Mouse (Mus musculus) layer of hippocampus, adult 2 months (tissue): Measurements from ENCODE around the gene Fbxo11. TPM values are rescaled to one million over a fixed set of nuclear protein-coding genes. Genes with fewer than 3 reads are reported as not detected.
A peak's percentile ranks its signal among the peaks of the same experiment; 100 is the strongest.

Experiments used
- DNase-seq, 2 experiments: peaks; one replicate each; pipeline ENCODE4 v3.0.0; 2022; ENCODE audit warnings: low spot score in 2 of 2
- H3K27ac ChIP-seq: fragments of 200-600 bp; 2 replicates; pipeline ENCODE4 v1.8.1; 2022
- H3K4me3 ChIP-seq: fragments of 200-600 bp; 2 replicates; pipeline ENCODE4 v1.8.1; 2022; ENCODE audit warnings: mild to moderate bottlenecking
- CTCF ChIP-seq: fragments of 200-600 bp; conservative IDR thresholded peaks from 2 replicates; pipeline ENCODE4 v1.8.1; 2022; ENCODE audit warnings: antibody characterized with exemption, mild to moderate bottlenecking, moderate library complexity
- total RNA-seq, 2 experiments: library from RNA; stranded (reverse); gene quantifications; 2 replicates each; pipeline ENCODE4 v1.2.3; 2021

Gene Fbxo11
- total RNA-seq, 2 experiments from 2014 or later = 119 to 121 TPM

- no peak for DNase-seq
- no peak for TF ChIP-seq CTCF
- Histone ChIP-seq H3K4me3 (no peak overlapping the region), H3K27ac (no peak overlapping the region)
Observed at GRCm38 (mm10) chr17:88095517-88096198, 30.6 kb upstream of the Fbxo11 start.

DNA sequence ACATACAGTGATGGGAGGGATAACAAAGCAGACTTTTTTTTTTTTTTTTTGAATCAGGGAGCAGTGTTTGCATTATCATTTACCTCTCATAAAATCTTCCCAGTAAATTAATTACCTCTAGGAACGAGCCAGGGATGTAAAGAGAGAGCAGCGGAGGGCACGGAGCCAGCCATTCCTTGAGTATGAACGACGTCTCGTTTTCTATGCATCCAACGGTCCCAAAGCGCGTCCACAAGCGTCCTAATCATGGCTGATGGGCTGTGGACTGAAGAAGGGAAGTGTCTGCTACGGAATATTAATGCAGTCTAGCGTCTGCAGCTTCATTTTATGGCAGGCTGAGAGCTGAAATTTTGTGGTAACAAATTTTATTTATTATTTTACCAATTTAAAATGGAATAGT is 29.2 kb upstream of the Fbxo11 start:
- TF ChIP-seq CTCF = no peak
- no peak for DNase-seq
- no peak overlapping the region for H3K27ac ChIP-seq
- peak overlapping the region; percentile 6; the same call in 1 of the 2 replicates for H3K4me3 ChIP-seq

DNA sequence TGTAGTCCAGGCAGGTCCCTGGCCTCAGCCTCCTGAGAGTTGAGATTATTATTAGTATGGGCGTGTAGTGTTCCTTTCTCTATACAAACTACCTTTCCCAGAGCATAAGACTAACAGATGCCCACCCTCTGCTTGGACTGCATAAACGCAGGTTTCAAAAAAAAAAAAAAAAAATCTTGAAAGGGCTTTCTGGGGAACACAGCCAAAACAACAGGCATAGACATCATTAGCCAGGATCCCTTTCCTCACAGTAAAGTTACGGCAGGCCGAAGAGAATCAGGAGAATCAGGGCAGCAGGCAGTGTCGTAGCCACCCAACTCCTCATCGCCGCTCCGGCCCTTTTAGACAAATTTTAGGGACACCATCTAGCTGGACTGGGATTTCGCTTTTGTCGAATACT is 28.7 kb upstream of the Fbxo11 start:
- TF ChIP-seq CTCF = no peak
- H3K27ac ChIP-seq = no peak overlapping the region
- DNase-seq = no peak
- peak overlapping the region; percentile 6; the same call in 1 of the 2 replicates for H3K4me3 ChIP-seq

DNA sequence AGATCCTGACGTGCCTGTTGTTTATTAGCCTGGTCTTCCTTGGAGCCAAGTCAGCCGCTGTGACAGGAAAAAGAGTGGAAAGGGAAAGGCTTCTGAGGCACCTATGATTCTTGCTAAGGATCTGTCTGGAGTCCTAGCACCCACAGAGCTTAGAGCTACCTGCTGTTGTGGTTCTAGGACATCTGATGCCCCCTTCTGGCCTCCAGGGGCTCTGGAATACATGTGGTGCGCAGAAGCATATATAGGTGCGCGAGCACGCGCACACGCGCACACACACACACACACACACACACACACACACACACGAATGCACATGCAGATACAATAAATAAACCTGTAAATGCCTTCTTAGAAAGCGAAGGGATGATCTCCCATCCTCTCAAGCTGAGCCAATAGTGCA is 20.9 kb upstream of the Fbxo11 start:
- H3K4me3 ChIP-seq = no peak overlapping the region
- H3K27ac ChIP-seq = no peak overlapping the region
- no peak for DNase-seq
- TF ChIP-seq CTCF = no peak

DNA sequence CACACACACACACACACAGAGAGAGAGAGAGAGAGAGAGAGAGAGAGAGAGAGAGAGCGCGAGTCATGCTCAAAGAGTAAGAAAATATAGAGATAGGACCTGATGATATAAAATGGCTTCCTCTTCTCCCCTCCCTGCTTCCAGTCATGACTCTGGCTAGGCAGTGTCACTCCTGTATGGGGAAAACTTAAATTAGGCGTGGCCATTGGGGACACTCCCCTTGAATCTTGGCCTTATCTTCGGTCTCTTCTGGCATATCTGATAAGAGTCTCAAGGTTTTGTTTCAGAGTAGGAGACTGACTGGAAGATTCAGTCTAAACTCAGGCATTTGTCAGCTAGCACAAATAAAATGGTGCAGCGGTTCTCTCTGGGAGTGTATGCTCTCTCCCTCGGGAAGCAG is 16.4 kb upstream of the Fbxo11 start:
- DNase-seq = no peak
- no peak overlapping the region for H3K4me3 ChIP-seq
- no peak for TF ChIP-seq CTCF
- H3K27ac ChIP-seq = no peak overlapping the region

GRCm38 (mm10) chr17:88079771-88080170 is 14.7 kb upstream of the Fbxo11 start:
- Histone ChIP-seq H3K27ac (no peak overlapping the region), H3K4me3 (no peak overlapping the region)
- no peak for TF ChIP-seq CTCF
- DNase-seq = no peak

GRCm38 (mm10) chr17:88072047-88072446 is 7.0 kb upstream of the Fbxo11 start:
- no peak for TF ChIP-seq CTCF
- no peak overlapping the region for H3K27ac ChIP-seq
- no peak overlapping the region for H3K4me3 ChIP-seq
- DNase-seq = no peak

GRCm38 (mm10) chr17:88068024-88068719 is 3.1 kb upstream of the Fbxo11 start:
- TF ChIP-seq CTCF = peak; percentile 48
- DNase-seq = no peak
- Histone ChIP-seq H3K27ac (no peak overlapping the region), H3K4me3 (no peak overlapping the region)

DNA sequence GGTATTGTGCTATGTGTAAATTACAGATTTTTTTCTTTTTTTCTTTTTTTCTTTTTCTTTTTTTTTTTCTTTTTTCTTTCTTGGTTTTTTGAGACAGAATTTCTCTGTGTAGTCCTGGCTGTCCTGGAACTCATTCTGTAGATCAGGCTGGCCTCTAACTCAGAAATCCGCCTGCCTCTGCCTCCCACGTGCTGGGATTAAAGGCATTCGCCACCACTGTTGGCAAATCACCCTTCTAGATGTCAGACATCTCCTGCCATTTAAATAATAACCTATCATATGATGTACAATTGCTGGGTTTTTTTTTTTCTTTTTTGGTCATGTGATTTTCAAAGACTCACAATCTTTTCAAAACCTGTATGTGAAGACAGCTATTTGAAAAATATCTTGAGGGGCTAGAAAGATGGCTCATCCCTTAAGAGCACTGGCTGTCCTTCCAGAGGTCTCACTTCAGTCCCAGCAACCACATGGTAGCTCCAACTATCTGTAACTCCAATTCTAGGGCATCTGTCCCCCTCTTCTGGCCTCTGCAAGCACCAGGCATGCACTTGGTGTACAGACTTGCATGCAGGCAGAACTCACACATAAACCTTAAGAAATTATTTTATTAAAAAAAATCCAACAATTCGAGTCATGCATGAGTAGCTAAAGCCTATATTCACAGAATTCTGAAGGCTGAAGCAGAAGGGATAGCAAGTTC is 2.3 kb upstream of the Fbxo11 start:
- H3K4me3 ChIP-seq = peak overlapping the region; percentile 75
- no peak overlapping the region for H3K27ac ChIP-seq
- no peak for DNase-seq
- peak; percentile 49 for TF ChIP-seq CTCF

DNA sequence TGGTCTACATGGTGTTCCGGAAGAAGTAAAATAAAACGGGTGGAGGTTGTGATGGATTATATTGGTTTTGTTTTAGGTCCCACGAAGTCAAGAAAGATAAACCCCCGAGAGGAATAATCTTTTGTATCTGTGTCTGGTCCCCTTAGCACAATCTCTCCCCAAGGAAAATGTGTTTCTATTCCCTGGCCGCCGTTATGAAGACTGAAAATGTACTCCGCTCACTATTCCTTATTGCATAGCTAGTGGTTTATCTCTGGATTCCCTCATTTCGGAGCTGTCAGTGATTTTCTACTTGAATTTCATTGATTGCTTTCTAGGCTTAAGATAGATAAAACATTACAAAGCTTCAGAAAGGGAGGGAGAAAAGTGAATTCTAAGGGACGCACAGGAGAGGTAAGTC is 1.7 kb upstream of the Fbxo11 start:
- TF ChIP-seq CTCF = no peak

GRCm38 (mm10) chr17:88065801-88066646 is 933 bp upstream of the Fbxo11 start:
- peak overlapping the region; percentile 75 for H3K4me3 ChIP-seq
- peak; percentile 75 for TF ChIP-seq CTCF
- peak; percentile 87 to 94 for DNase-seq
- H3K27ac ChIP-seq = peak overlapping the region; percentile 98

More for the DNA sequence above, 1.7 kb upstream of the Fbxo11 start:
- DNase-seq = no peak
- H3K4me3 ChIP-seq = peak overlapping the region; percentile 75
- peak overlapping the region; percentile 61 for H3K27ac ChIP-seq

DNA sequence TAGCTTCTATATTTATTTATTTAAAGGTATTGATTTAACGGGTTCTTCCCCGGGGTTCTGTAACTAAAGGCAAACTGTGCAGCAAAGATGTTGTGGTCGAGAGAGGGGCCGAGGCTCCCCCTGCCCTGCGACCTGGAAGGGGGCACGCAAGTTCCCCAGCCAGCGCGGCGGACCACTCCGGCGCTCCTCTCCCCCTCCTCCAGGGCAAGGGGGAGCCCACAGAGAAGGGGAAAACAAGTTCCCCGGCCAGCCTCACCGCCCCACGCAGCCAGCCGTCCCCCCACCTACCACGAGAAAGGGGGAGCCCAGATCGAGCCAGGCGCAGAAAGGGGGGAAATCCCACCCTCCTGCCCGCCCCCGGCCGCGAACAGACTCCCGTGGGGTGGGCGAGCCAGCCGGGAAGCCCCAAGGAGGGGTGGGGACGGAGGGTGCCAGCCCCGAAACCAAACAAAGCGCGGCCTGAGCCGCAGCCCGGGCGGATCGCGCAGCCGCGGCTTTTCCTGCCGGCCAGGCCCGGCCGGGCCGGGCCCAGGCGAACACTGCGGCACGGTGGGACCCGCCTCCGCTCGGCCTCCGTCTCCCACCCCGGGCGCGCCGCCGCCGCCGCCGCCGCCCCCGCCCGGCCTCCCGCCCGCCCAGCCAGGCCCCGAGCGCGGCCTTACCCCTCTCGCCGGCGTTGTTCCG is 602 bp downstream of the Fbxo11 start:
- TF ChIP-seq CTCF = no peak
- Histone ChIP-seq H3K4me3 (peak overlapping the region; percentile 69), H3K27ac (peak overlapping the region; percentile 98)
- peak; percentile 62 to 67 for DNase-seq
